Mouse (Mus musculus) hindbrain, embryonic 13.5 days (tissue): ENCODE measurements around the gene Rhob. TPM values are rescaled to one million over a fixed set of nuclear protein-coding genes. Genes with fewer than 3 reads are reported as not detected.

Experiments
- ATAC-seq: fragments of 200-750 bp; cut with Nextera tagmentation; 2 replicates; pipeline ENCODE4 v1.8.0; 2017; ENCODE audit warnings: moderate TSS enrichment; ENCODE audit not compliant: low FRiP score
- H3K27ac ChIP-seq: fragments of 300-500 bp; sonication (generic); 2 replicates; pipeline ENCODE4 v1.5.1; 2015; ENCODE audit warnings: inconsistent platforms, mild to moderate bottlenecking, moderate library complexity
- H3K27me3 ChIP-seq: fragments of 300-500 bp; sonication (generic); 2 replicates; pipeline ENCODE4 v1.6.1; 2015; ENCODE audit warnings: mild to moderate bottlenecking, inconsistent platforms
- H3K36me3 ChIP-seq: fragments of 300-500 bp; sonication (generic); 2 replicates; pipeline ENCODE4 v1.6.1; 2015; ENCODE audit warnings: mild to moderate bottlenecking, inconsistent platforms
- H3K4me1 ChIP-seq: fragments of 300-500 bp; sonication (generic); replicated peaks from 2 replicates; pipeline ENCODE4 v1.6.1; 2015; ENCODE audit warnings: inconsistent platforms
- H3K4me2 ChIP-seq: fragments of 300-500 bp; sonication (generic); 2 replicates; pipeline ENCODE4 v1.6.1; 2015; ENCODE audit warnings: inconsistent platforms, mild to moderate bottlenecking, moderate library complexity
- H3K4me3 ChIP-seq: fragments of 300-500 bp; sonication (generic); 2 replicates; pipeline ENCODE4 v1.5.1; 2015; ENCODE audit warnings: mild to moderate bottlenecking, inconsistent platforms
- H3K9ac ChIP-seq: fragments of 300-500 bp; sonication (generic); 2 replicates; pipeline ENCODE4 v1.6.1; 2015; ENCODE audit warnings: mild to moderate bottlenecking, inconsistent platforms
- H3K9me3 ChIP-seq: fragments of 300-500 bp; sonication (generic); 2 replicates; pipeline ENCODE4 v1.6.1; 2016; ENCODE audit warnings: inconsistent platforms
- WGBS: fragments of 180-500 bp; shearing (Covaris S2); methylation state at CpG from one replicate; pipeline ENCODE4 v1.1.7; 2015; 5-methylcytosine and 5-hydroxymethylcytosine counted together
- polyA plus RNA-seq: library from polyadenylated mRNA; unstranded; fragments of >200 nt; fragmentation: Nextera tagmentation; extraction: Ambion mirVana; gene quantifications from 2 replicates; pipeline ENCODE4 v1.2.1, GENCODE M21; 2015

Rhob gene
- polyA plus RNA-seq, 1 experiment from 2014 or later = 71.7 TPM

GRCm38 (mm10) chr12:8450028-8450427 is 49.8 kb downstream of the Rhob start:
- Histone ChIP-seq H3K4me3 (no peak overlapping the region), H3K9ac (no peak overlapping the region), H3K4me1 (peaks cover 11% of the 10 kb centered on the region; the same call in 1 of the 2 replicates), H3K27ac (no peak overlapping the region), H3K4me2 (no peak overlapping the region), H3K27me3 (0 out of 2 replicates have a peak, but pooled peaks cover 3% of the 10 kb centered on the region), H3K9me3 (no peaks in the 10 kb centered on the region), H3K36me3 (no peaks in the 10 kb centered on the region)
- WGBS = 100% methylated on average over 1 of the region's 1 CpGs
- ATAC-seq = no peak

Other genes starting within 250 kb of the Rhob start
- gene Gdf7, start 198.1 kb downstream of the Rhob start, polyA plus RNA-seq = 0.40 and 0.88 TPM in 2 replicates
- gene Hs1bp3, start 186.6 kb downstream of the Rhob start, polyA plus RNA-seq = 9.5 and 10.1 TPM in 2 replicates
- gene Slc7a15, start 99.1 kb upstream of the Rhob start, polyA plus RNA-seq = not detected in 2 replicates
- 52.5 and 56.1 TPM in 2 replicates for gene Pum2, start 174.1 kb upstream of the Rhob start, polyA plus RNA-seq